Mouse (Mus musculus) ovary, adult 18-20 months (tissue): ENCODE data around the gene Dmxl2.

Source experiments
- DNase-seq: peaks from one replicate; pipeline ENCODE4 v3.0.0; 2022; ENCODE audit warnings: low spot score, mixed read lengths

Gene Dmxl2

DNA sequence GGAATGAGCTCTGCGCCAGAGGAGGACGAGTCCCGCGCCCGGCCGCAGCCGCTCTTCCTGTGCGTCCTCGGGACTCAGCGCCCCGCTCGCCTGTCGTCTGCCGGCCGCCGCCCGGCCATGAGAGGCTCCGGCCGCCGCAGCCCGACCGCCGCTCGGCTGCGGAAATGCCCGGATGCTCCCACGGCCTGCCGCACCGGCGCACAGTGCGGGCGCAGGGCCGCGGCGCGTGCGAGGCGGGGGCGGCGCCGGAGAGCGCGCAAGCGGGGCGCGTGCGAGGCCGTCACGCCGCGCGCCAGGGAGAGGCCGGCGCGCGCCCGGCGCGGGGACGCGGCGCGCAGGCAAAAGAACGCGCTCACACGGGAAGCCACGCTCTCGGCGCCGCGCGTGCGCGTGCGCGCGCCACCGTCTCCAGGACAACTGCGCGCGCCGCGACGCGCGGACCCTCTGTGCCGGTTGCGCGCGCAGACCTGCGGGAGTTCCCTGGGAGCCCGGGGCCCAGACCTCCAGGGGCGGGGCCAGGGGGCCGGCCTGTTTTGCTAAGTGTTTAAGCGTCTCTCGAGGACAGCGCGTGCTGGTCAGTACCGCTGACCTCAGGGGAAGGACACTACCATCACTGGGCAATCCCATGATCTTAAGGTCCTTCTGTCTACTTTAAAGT, at the start of gene Dmxl2:
Gene Dmxl2 (minus strand): TSS at position 174 of the 658 bp plus-strand sequence.
- peak; percentile 84 for DNase-seq

- DNase-seq: no peak
These were observed 48.0 kb upstream of the Dmxl2 start for GRCm38 (mm10) chr9:54549433-54549832.

DNA sequence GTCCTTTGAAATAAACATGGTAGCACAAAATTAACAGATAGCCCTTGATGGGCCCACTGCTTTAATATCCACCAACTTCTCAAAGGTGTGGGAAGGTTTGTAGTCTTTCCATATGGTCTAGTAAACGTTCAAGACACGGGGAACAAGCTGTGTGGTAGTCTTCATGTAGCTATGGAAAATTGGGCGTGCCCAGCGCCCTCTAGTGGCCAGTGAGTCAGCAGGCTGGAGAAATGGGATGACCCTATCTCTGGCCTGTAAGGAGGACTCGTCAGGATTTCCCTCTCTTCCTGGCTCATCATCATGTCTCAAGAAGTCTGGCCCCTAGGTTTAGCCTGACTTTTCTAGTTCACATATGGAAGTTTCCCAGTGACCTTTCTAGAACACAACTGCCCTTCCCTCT, 46.1 kb upstream of the Dmxl2 start:
- peak; percentile 15 for DNase-seq

DNA sequence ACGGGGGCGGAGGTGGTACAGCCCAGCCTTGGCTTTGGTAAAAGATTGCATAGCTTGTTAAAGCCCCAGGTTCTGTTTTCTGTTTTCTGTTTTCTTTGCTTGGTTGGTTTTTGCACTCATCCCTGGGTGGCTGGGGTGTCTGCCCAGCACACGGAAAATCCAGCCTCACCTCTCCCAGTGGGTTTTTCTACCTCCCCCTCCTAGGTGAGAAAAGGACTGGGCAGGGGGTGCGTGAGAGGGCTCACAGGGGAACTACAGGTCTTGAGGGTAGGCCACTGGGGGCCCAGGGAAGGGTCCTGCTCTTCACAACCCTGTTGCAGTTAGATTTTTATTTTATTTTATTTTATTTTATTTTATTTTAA, 43.5 kb upstream of the Dmxl2 start:
- DNase-seq: no peak

GRCm38 (mm10) chr9:54544212-54544953, 43.0 kb upstream of the Dmxl2 start:
- DNase-seq: no peak

DNA sequence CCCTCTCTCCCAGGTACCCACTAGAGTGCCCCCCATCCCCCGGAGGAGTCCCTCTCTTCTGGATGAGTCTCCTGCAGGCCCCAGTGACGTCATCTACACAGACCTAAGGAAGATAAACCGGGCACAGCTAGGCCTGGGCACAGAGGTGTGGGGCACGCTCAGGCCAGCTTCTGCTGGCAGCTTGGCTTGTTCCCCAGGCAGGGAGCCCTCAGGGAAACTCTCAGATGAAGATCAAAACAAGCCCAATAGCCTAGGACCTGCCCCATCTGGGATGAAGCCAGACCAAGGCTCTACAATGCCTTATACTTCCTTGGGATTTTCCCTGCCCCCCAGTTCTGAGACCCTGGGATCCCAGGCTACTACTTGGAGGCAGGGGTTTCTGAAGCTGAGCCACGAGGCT, 39.4 kb upstream of the Dmxl2 start:
- DNase-seq: no peak

GRCm38 (mm10) chr9:54538684-54539083, 37.3 kb upstream of the Dmxl2 start, which contains the start of gene Sh2d7:
Gene Sh2d7 (plus strand): TSS chr9:54538984.
- DNase-seq: no peak

- no peak for DNase-seq
These were observed 36.8 kb upstream of the Dmxl2 start for GRCm38 (mm10) chr9:54538244-54538643.

DNA sequence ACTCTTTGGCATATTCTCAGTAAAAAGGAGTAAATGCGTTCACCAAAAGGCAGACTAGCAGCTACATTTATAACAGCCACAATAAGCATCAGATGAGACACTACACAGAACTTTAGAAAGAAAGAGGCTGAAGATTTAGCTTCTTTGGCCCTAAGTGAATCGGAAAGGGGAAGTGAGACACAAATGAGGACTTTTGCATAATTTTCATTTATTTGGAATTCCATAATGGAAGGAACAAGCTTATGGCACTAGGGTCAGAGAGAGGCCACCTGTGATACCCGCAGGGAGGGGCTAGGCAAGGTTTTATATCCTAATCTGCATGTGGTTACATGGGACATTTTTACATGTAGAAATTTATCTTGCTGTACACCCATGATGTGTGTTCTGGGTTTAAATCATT, 36.1 kb upstream of the Dmxl2 start:
- no peak for DNase-seq

DNA sequence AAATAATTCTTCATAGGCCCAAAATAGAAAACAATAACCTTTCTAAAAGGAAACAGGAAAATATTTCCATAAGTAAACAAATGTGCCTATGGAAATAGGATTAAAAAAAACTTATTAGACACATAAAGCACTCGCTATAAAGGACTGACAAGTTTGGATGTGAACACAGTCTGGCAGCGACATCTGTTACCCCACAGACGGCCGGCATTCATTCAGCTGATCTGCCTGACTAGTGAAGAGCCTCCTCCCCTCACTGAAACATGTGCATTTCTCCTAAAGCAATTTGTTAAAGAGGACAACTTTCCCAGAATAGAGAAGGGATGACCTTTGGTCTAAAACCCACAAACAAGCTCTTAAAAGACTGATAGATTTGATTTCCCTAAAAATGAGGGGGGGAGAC, 35.6 kb upstream of the Dmxl2 start:
- DNase-seq: no peak

GRCm38 (mm10) chr9:54536236-54536635, 34.8 kb upstream of the Dmxl2 start:
- DNase-seq: no peak

DNA sequence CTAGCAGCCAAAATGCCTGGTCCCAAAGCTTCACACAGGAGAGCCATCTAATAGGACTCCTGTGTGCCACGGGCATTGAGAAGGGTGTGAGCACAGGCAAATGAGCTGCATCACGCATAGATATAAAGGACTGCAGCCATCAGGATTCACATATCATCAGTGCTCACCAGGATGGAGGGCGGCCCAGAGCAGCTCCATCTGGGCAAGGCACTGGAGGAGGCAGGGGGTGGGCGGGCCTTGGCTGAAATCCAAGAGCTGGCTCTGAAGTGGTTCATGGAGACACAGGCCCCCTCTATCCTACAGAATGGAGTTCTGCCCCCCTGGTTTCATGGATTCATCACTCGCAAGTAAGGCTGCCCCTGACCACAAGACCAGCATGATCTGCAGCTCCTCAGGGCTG, 32.5 kb upstream of the Dmxl2 start:
- peak; percentile 11 for DNase-seq

DNA sequence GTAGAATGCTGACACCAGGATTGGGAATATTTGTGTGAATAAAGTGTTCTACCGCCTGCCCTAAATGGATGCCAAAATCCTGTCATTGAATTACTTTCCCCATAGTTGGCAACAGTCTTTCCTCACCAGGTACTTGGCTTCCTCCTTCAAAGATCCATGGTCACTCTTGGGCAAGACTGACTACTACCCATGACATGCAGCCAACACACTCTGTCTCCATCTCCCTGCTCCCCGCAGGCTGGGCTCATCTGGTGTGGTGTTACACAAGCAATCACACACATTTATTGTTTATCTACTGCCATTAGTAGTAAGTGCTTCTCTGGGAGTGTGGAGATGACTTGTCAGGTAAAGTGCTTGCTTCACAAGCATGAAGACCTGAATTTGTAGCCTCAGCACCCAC, 31.5 kb upstream of the Dmxl2 start:
- no peak for DNase-seq

DNA sequence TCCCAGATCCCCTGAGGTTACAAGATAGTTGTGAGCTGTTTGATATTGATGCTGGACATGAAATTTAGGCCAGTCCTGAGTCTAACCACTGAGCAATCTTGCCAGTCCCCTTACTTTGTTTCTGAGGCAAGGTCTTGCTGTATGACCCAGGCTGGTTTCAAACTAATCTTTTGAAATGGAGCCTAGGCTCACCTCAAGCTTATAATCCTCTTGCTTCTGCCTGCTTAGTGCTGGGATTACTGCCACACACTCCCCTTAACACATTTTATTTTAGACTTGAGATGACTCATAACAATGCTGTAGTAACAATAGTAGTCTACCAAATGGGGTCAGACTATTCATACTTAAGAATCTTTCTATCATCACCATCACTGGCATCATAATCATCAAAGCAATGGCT, 30.0 kb upstream of the Dmxl2 start:
- no peak for DNase-seq

GRCm38 (mm10) chr9:54530836-54531235, 29.4 kb upstream of the Dmxl2 start:
- no peak for DNase-seq

DNA sequence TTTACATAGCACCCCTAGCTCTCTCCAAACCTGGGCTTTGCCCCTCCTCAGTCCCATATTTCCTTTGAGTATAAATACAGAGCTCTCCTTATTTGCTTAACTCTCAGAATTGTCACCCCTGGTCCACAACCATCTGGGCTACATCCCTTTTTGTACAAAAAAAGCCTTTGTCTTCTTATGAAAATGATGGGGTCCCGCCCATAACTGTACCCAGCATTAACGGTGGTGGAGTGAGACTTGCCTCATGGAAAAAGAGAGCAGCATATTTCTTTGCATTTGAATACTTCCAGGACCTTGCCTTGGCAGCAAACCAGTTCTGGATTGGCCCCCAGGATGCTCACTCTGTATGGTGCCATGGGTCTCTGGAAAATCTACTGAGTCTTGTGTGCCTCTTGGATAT, 28.5 kb upstream of the Dmxl2 start:
- no peak for DNase-seq

DNA sequence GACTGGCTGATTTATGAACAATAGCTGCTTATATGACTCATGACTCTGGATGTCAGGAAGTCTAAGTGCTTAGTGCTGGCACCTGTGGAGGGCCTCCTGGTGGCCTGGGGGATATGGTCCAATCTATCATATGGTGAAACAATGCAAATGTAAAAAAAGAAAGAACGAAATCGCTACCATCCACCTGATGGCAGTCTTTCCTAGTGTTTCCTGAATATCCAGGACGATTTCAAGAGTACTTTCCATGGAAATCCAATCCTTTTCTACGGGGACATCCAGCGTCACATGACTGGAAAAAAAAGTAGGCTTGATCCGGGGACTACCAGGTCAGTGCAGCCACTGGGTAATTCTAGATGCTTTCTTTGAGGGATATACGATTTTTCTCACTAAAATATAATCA, 26.3 kb upstream of the Dmxl2 start:
- no peak for DNase-seq

GRCm38 (mm10) chr9:54520286-54520685, 18.9 kb upstream of the Dmxl2 start:
- DNase-seq: no peak

GRCm38 (mm10) chr9:54518921-54519320, 17.5 kb upstream of the Dmxl2 start:
- no peak for DNase-seq

DNA sequence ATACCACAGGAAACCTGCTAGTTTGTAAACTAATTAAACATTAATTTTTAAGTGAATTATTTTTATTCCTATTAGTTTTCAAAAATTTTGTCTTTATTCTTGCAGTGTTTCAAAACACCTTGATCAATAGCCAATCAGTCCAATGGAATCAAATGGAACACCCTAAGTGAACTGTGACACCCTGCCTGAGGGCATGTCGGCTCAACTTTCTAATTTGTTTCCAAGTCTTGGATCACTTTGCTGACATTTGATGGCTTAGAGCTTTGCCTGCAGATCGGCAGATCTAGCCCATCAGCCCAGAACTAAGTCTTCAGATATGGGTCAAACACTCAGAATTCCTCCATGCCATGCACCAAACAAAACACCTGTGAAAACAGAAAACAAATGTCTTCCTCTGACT, 14.6 kb upstream of the Dmxl2 start:
- DNase-seq: no peak

DNA sequence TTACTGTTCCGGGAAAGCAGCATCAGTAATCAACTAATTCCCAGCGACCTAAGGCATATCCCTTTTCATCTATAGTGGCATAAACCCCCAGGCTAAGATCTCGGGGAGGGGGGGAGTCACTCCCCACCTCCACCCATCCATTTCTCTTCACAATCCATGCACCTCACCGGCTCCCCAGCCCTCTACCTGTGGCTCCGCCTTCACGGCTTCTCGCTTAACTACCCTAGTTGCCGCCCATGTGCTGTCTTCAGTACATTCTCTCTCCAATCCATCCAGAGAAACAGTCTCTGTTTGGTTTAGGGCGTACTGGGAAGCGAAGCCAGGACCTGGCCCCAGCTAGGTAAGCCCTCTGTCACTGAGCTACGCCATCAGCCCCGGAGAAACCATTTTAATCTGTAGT, 1.4 kb upstream of the Dmxl2 start:
- no peak for DNase-seq

GRCm38 (mm10) chr9:54502111-54502495, 677 bp upstream of the Dmxl2 start:
- DNase-seq: no peak

DNA sequence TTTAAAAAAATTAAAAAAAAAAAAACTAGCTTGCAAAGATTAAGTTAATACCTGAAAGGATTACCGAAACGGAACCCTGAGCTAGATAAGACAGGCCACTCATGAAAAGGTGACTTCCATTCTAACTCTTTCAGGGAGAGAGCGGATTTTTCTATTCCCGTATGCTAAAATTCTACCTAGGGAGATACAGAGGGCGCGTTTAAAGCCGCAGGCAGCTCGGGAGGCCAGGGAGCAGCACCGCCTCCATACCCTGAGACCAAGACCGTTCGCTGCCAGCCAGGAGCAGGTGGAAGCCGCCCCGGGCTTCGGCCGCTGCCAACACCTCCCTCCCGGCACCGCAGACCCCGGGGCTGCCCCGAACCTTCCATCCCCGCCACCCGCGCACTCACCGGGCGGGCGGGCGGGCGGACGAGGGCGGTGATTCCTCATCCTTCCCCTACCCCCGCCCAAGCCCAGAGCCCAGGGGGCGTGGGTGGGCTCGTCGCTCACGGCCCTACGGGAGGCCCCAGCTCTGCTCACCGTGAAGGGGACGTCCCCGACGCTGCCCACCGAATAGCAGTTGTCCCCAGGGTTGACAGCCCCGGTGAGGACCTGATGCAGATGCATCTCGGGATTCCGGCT, 484 bp downstream of the Dmxl2 start:
- peak; percentile 9 for DNase-seq
